Mouse (Mus musculus) inflammation-experienced regulatory T-cells, adult 16 weeks (primary cell): ENCODE measurements around the gene Zfp511. TPM values are rescaled to one million over a fixed set of nuclear protein-coding genes. Genes with fewer than 3 reads are reported as not detected.

ENCODE experiments used
- polyA plus RNA-seq: library from polyadenylated mRNA; unstranded; fragments of 100-300 nt; shearing (Covaris generic); gene quantifications from one replicate; pipeline ENCODE4 v1.2.1, GENCODE M21; 2017

Zfp511 gene
- polyA plus RNA-seq = 58.5 TPM

DNA sequence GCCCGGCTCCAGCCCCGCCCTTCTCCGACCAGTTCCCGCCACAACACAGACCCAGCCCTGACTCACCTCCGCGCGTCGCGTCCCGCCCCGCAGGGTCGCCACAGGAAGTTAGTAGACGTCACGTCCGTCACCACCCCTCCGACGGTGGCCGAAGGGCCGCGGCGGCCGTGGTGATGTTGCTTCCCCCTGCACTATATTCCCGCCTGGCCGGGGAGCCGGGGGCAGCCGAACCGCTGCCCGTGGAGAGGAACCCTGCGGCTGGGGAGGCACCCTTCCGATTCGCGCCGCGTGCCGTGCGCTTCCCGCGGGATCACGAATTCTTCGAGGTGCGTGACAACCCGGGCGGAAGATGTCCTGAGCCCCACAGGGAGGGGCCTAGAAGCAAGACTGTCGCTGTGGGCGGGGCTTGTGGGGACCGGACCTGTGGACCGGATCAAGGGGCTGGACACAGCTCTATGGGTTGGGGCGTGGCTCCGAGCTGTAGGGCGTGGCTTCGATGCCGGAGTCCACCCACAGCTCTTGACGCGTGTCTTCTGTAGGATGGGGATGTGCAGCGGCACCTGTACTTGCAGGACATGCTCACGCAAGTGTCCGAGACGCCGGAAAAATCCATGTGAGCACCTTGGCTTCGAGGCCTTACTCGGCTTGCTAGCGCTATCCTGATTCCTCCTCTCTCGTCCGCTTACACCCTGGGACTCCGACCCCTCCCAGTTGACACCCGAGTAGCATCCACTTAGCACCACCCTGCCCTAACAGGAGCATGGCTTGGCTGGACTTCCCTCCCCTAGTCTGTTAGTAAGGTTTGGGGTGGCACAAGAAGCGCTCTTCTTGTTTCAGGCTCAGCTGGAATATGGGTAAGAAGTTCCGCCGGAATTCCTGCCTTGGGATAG lies at the start of gene Zfp511, which contains the start of gene Tubgcp2:
Gene Zfp511 (plus strand): TSS at position 111 of the 890 bp plus-strand sequence.
Gene Tubgcp2 (minus strand): TSS at position 389 of the 890 bp plus-strand sequence.

DNA sequence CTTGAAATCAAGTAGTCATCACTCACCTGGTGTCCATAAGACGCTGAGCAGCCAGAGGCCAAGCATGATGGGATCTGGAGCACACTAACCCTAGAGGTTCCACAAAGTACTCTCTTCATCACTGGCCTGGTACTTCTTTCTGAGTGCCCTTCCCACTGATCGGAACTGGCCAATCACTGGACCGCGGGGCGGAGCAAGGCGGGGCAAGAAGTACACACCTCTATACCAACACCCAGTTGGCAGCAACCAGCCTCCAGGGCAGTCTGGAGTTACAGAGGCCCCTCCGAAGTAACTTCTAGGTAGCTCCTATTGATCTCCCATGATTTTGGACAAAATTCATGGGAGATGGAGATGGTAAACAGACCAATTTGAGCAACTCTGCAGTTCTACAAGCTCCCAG lies 43.8 kb upstream of the Zfp511 start, which contains the start of gene Adam8:
Gene Adam8 (minus strand): TSS at position 157 of the 400 bp plus-strand sequence.

GRCm38 (mm10) chr7:140048361-140049114 lies 12.3 kb downstream of the Zfp511 start, which contains the start of gene Msx3:
Msx3 (minus strand) TSS chr7:140049089.

GRCm38 (mm10) chr7:140082242-140082678 lies 46.1 kb downstream of the Zfp511 start, which contains the start of gene Caly:
Caly (minus strand) TSS chr7:140082548.

Other genes starting within 250 kb of the Zfp511 start
- not detected for gene Adgra1, start 202.2 kb upstream of the Zfp511 start, polyA plus RNA-seq
- gene Kndc1, start 141.7 kb upstream of the Zfp511 start, polyA plus RNA-seq = 0.72 TPM
- 7.0 TPM for gene Utf1, start 92.6 kb upstream of the Zfp511 start, polyA plus RNA-seq
- gene 6430531B16Rik, start 57.6 kb upstream of the Zfp511 start, polyA plus RNA-seq = 0.40 TPM
- gene Adam8, start 43.8 kb upstream of the Zfp511 start, polyA plus RNA-seq = 21.5 TPM
- gene Tubgcp2, start 278 bp downstream of the Zfp511 start, polyA plus RNA-seq = 46.5 TPM
- gene Msx3, start 12.7 kb downstream of the Zfp511 start, polyA plus RNA-seq = not detected
- gene Caly, start 46.2 kb downstream of the Zfp511 start, polyA plus RNA-seq = not detected
- not detected for gene Prap1, start 57.0 kb downstream of the Zfp511 start, polyA plus RNA-seq
- 13.4 TPM for gene Fuom, start 66.0 kb downstream of the Zfp511 start, polyA plus RNA-seq
- 3.0 TPM for gene Paox, start 79.4 kb downstream of the Zfp511 start, polyA plus RNA-seq
- gene Echs1, start 80.1 kb downstream of the Zfp511 start, polyA plus RNA-seq = 64.7 TPM
- gene Mtg1, start 101.2 kb downstream of the Zfp511 start, polyA plus RNA-seq = 33.7 TPM
- gene Sprn, start 118.5 kb downstream of the Zfp511 start, polyA plus RNA-seq = not detected
- not detected for gene Olfr522, start 128.4 kb downstream of the Zfp511 start, polyA plus RNA-seq
- gene Olfr523, start 136.8 kb downstream of the Zfp511 start, polyA plus RNA-seq = not detected
- not detected for gene Olfr524, start 169.6 kb downstream of the Zfp511 start, polyA plus RNA-seq
- 0.12 TPM for gene Cd163l1, start 181.9 kb downstream of the Zfp511 start, polyA plus RNA-seq
- gene 5830411N06Rik, start 210.9 kb downstream of the Zfp511 start, polyA plus RNA-seq = 0.49 TPM